Mouse (Mus musculus) erythroid progenitor cell, adult 5-6 weeks (primary cell): ENCODE measurements around the gene Usf3. TPM values are rescaled to one million over a fixed set of nuclear protein-coding genes. Genes with fewer than 3 reads are reported as not detected.

Experiments used
- ATAC-seq: replicated peaks from 2 replicates; pipeline ENCODE4 v1.8.0; 2016; ENCODE audit warnings: moderate number of reproducible peaks, mild to moderate bottlenecking, moderate TSS enrichment, inconsistent platforms; ENCODE audit not compliant: poor library complexity, low FRiP score, severe bottlenecking
- total RNA-seq, 2 experiments: library from RNA; stranded (forward) in 1 of 2; stranded (reverse) in 1 of 2; fragments of 150-400 nt in 1 of 2; fragments of 186-747, 209-891 nt in 1 of 2; gene quantifications; 2 replicates each; pipeline versions ENCODE4 v1.2.3 to v1.2.4; 2015 to 2017; ENCODE audit warnings: low replicate concordance in 2 of 2

Gene Usf3
- total RNA-seq, 2 experiments from 2014 or later = 16.0 to 24.3 TPM

GRCm38 (mm10) chr16:44221463-44221862, 48.4 kb downstream of the Usf3 start:
- no peak for ATAC-seq

DNA sequence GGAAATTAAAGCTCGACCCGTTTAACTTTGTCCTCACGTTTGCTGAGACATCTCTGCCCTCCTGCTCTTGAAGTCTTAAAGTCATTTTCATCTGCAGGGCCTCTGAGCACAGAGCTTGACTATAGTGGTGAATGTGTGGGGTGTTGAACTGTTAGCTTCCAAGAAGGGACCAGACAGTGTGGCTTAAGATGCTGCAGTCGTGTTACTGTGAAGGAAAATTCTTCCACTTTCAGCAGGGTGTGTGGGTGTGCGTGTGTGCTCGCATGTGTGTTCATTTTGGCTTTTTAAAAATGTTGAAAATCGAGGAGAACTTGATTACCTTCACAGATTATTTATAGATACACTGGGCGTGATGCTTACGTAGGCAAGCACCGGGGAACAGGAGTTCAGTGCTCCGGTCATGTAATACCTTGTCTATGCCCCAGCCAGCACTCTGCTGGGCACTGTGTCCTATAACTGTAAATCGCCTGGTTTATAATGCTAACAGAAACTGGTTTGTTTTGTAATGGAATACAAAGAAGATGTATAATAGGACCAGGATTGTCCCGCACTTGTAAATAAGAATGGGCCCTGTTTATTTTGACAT, 53.8 kb downstream of the Usf3 start:
- ATAC-seq = no peak

DNA sequence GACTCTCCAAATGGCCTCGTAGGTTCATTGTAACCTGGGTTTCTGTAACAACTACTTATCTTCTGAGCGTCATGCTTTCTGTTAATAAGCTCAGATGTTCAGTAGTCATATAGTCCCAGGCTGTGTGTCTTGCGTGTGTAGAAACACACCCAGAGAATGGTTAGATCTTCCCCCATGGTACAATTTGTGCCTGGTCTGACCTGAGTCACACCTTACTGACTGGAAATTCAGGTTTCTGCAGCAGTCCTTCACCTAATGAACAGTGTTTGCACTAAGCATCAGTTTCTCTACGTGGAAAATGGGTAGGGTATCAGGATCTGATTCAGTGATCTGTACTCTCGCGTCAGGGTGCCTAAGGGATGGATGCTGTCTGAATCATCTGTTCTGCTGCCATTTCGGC, 60.0 kb downstream of the Usf3 start:
- no peak for ATAC-seq

- no peak for ATAC-seq
Observed at GRCm38 (mm10) chr16:44237836-44238235, 64.8 kb downstream of the Usf3 start.

DNA sequence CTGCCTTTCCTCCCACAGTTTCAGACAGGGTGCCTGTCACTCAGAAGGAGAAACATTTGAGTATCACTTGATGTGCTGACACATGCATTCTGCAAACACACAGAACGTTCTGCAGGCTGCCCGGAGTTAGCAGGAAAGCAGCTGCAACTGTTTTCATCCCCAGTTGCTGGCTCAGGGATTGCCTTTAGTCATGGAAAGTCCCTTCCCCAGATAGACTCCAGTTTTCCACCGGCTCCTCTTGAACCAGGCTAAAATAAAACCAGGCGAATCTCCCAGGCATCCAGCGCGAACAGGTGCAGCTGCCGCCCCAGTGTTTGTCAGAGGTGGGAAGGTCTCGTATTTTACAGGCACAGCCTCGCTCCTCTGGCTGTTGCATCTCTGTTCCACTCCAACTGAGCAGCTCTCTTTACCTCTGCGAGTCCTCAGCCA, 65.8 kb downstream of the Usf3 start:
- no peak for ATAC-seq

DNA sequence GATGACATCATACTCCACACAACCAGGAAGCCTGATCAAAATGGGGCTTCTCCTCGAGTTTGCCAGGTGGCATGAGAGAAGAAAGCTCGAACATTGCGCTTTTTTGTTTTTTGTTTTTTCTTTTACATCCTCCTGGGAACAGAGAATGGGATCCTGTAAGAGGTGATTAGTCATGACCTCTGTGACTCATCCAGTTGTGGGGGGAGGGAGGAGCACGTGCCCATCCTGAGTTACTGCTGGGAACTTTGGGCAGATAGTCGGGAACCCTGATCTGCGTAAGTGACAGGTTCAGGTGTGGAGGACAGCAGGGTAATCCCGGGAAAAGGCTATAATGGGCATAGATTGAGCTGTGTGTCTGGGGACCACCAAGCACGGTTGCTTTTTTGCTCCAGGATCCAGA, 67.4 kb downstream of the Usf3 start:
- ATAC-seq = no peak

DNA sequence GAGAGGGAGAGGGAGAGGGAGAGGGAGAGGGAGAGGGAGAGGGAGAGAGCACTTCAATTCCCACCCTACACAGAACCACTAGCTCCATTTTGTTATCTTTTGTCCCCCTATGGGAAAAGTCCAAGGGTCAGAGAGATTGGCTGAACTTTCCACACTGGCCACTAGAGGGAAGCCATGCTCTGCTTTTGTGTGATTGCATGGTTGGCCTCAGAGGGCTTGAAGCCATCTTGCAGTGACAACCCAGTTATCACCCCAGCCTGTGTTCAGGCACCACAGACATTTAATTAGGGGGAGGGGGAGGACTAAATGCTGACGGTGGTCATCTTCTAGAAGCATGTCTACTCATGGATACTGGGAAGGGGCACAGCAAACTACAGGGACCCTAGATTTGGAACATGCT, 69.6 kb downstream of the Usf3 start:
- peak; percentile 72 for ATAC-seq

DNA sequence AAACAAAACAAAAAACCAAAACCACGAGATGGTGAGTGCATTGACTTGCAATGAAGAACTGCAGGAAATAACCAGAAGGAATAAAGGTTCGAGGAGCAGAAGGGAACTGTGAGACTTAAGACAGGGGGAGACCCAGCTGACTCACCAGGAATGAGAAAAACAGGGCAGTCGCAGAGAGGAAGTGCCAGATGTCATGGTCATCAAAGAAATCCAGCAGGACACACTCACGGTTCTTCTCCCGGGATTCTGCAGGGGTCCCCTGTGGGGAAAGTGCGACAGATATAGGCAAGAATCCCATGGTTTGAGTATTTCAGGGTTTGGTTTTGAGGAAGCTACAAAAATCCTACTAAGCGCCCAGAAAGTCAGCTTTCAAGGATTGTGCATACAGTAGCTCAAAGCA, 70.3 kb downstream of the Usf3 start:
- ATAC-seq = no peak

GRCm38 (mm10) chr16:44249985-44250384, 76.9 kb downstream of the Usf3 start:
- no peak for ATAC-seq

DNA sequence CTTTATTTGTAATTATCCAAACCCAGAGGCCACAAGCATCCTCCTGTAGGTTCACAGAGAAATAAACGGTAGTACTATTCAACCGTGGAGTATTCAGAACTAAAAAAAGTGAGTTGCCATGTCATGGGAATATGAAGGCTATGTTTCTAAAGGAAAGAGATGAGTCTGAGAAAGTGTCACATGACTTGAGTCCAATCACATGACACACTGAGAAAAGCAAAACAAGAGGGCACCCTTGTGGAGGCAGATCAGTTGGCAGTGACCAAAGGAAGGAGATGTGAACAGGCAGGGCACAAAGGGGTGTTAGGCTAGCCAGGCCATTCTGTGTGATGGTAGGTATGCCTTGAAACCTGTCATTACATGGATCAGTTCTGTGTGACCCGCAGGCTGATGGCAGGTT, 79.7 kb downstream of the Usf3 start:
- ATAC-seq = no peak

DNA sequence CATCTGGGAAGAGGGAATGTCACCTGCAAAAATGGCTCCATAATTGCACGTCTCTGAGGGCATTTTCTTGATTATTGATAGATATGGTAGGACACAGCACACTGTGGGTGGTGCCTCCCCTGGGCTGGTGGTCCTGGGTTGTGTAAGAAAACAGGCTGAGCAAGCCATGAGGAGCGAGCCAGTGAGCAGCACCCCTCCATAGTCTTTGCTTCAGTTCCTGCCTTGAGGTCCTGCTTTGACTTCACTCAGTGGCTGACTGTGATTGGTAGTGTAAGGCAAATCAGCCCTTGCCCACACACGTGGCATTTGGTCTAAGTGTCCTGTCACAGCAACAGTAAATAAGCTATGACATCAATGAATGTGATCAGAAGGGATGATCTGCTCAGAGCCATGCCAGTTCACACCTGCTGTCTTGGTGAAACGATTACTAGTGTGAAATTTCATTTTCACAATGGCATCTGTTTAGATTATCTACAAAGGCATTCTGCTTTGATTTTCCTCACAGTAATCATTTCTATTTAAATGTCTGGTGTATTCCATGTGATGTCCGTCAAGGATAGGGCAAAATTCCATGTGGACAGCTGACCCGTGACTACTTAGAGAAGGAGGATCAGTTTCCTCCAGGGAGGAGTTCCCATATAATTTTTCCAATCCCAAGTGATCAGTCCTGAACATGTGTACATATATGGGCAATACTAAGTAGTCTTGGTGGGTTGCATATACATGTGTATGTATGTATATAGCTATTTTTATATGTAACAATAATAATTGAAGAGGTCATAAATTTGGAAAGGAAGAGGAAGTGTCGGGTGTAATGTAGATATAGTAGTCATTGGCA, 81.0 kb downstream of the Usf3 start:
- ATAC-seq = no peak

GRCm38 (mm10) chr16:44254698-44255097, 81.7 kb downstream of the Usf3 start:
- ATAC-seq = no peak

- no peak for ATAC-seq
Observed at GRCm38 (mm10) chr16:44257476-44257875, 84.4 kb downstream of the Usf3 start.

- ATAC-seq = no peak
Observed at GRCm38 (mm10) chr16:44264916-44265315, 91.9 kb downstream of the Usf3 start.

GRCm38 (mm10) chr16:44265562-44265961, 92.5 kb downstream of the Usf3 start:
- ATAC-seq = peak; percentile 96

DNA sequence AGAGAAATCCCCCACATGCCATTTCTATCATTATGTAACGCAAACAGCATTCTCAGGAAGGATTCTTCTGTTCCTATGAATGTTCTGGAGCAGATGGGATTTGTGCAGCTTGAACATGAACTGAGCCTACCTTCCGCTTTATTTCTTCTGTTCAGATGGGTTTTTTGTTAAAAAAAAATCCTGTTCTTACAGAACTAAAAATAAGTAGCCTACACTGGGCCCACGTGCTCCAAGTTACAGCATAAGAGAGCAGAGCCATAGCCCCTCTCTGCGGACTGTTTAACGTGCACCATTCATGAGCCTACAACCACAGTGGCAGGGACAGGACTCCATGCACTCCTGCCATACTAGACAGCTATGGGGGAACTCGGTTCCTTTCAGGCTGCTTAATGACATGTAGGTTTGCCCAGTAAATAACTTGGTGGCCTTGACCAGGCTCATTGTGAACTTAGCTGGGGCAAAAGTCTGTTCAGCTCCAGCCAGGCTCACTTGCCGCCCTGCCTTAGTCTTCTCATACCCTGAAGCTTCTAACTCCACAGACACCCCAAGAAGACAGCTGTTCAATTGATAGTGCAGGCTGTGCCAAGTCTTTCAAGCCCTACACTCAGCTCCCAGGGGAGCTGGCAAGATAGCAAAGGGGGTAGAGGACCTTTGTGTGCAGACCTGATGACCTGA, 95.6 kb downstream of the Usf3 start:
- no peak for ATAC-seq

DNA sequence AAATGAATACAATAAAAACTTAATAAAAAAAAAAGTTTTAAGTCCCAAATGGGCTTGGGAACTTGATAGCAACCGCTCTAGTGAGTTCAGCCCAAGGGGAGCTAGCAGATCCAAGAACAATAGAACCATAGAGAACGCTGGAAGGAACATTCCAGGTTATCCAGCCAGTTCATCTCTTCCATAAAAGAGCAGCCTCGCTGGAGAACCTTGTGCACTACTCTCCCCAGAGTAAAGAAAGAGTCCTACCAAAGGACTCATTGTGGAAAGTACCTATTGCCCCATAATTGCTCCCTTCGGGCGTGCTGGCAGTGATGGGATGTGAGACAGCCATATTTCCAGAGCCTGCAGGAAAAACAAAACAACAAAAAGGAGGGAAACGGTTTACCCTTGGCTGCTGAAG, 96.5 kb downstream of the Usf3 start:
- ATAC-seq = no peak

GRCm38 (mm10) chr16:44270606-44271005, 97.6 kb downstream of the Usf3 start:
- no peak for ATAC-seq

GRCm38 (mm10) chr16:44271371-44272038, 98.5 kb downstream of the Usf3 start:
- no peak for ATAC-seq
